Mouse (Mus musculus): ENCODE measurements at regions not wholly inside any gene's neighbourhood (a gene's known extent, or its start where the extent isn't known, plus 50 kb on each side); places are given as distances from the start of the nearest gene placed in this dataset.

- H3K27ac ChIP-seq (ENCODE audit: insufficient read depth, low read length) = no peak overlapping the region
- WGBS = 86% methylated on average over 7 of the region's 7 CpGs
- H3K27me3 ChIP-seq (ENCODE audit: control insufficient read depth, insufficient read depth, low read length) = no peaks in the 10 kb centered on the region
- H3K4me3 ChIP-seq (ENCODE audit: extremely low read depth, insufficient read depth, insufficient read length) = no peak overlapping the region
- H3K4me1 ChIP-seq (ENCODE audit: control insufficient read depth, insufficient read depth, insufficient read length) = no peaks in the 10 kb centered on the region
- DNase-seq (ENCODE audit: low read depth in 1 of 2, low spot score in 2 of 2) = no peak
- no peaks in the 10 kb centered on the region for H3K36me3 ChIP-seq (ENCODE audit: control insufficient read depth, insufficient read depth, low read length)
- TF ChIP-seq POLR2A (IDR thresholded peaks at IDR 0.05; ENCODE audit: low read depth, low read length) = no peak
- TF ChIP-seq CTCF (IDR thresholded peaks at IDR 0.05; ENCODE audit: extremely low read depth, insufficient read depth, insufficient read length, insufficient replicate concordance) = no peak
Measured at GRCm38 (mm10) chrX:10984894-10985293, 270.1 kb downstream of the Mid1ip1 start.

- no peaks in the 10 kb centered on the region for H3K4me1 ChIP-seq (ENCODE audit: control insufficient read depth, insufficient read depth, insufficient read length)
- WGBS = 69% methylated on average over 6 of the region's 6 CpGs
- no peaks in the 10 kb centered on the region for H3K27me3 ChIP-seq (ENCODE audit: control insufficient read depth, insufficient read depth, low read length)
- no peaks in the 10 kb centered on the region for H3K36me3 ChIP-seq (ENCODE audit: control insufficient read depth, insufficient read depth, low read length)
- DNase-seq (ENCODE audit: low read depth in 1 of 2, low spot score in 2 of 2) = no peak
- H3K27ac ChIP-seq (ENCODE audit: insufficient read depth, low read length) = no peak overlapping the region
- TF ChIP-seq CTCF (IDR thresholded peaks at IDR 0.05; ENCODE audit: extremely low read depth, insufficient read depth, insufficient read length, insufficient replicate concordance) (no peak), POLR2A (IDR thresholded peaks at IDR 0.05; ENCODE audit: low read depth, low read length) (no peak)
- H3K4me3 ChIP-seq (ENCODE audit: extremely low read depth, insufficient read depth, insufficient read length) = no peak overlapping the region
Measured at GRCm38 (mm10) chrX:10991871-10992210, 277.0 kb downstream of the Mid1ip1 start.

- Histone ChIP-seq H3K4me1 (ENCODE audit: control insufficient read depth, insufficient read depth, insufficient read length) (no peaks in the 10 kb centered on the region), H3K27ac (ENCODE audit: insufficient read depth, low read length) (no peak overlapping the region), H3K4me3 (ENCODE audit: extremely low read depth, insufficient read depth, insufficient read length) (no peak overlapping the region), H3K36me3 (ENCODE audit: control insufficient read depth, insufficient read depth, low read length) (no peaks in the 10 kb centered on the region), H3K27me3 (ENCODE audit: control insufficient read depth, insufficient read depth, low read length) (no peaks in the 10 kb centered on the region)
- TF ChIP-seq POLR2A (IDR thresholded peaks at IDR 0.05; ENCODE audit: low read depth, low read length) = no peak
- no peak for TF ChIP-seq CTCF (IDR thresholded peaks at IDR 0.05; ENCODE audit: extremely low read depth, insufficient read depth, insufficient read length, insufficient replicate concordance)
- DNase-seq (ENCODE audit: low read depth in 1 of 2, low spot score in 2 of 2) = no peak
- 65% methylated on average over 19 of the region's 19 CpGs for WGBS
Measured at GRCm38 (mm10) chrX:10992211-10993004, 277.6 kb downstream of the Mid1ip1 start.

GRCm38 (mm10) chrX:10993005-10993377, 278.2 kb downstream of the Mid1ip1 start:
- no peak overlapping the region for H3K27ac ChIP-seq (ENCODE audit: insufficient read depth, low read length)
- no peaks in the 10 kb centered on the region for H3K4me1 ChIP-seq (ENCODE audit: control insufficient read depth, insufficient read depth, insufficient read length)
- no peak for DNase-seq (ENCODE audit: low read depth in 1 of 2, low spot score in 2 of 2)
- 75% methylated on average over 6 of the region's 6 CpGs for WGBS
- no peaks in the 10 kb centered on the region for H3K36me3 ChIP-seq (ENCODE audit: control insufficient read depth, insufficient read depth, low read length)
- no peak overlapping the region for H3K4me3 ChIP-seq (ENCODE audit: extremely low read depth, insufficient read depth, insufficient read length)
- TF ChIP-seq POLR2A (IDR thresholded peaks at IDR 0.05; ENCODE audit: low read depth, low read length) (no peak), CTCF (IDR thresholded peaks at IDR 0.05; ENCODE audit: extremely low read depth, insufficient read depth, insufficient read length, insufficient replicate concordance) (no peak)
- no peaks in the 10 kb centered on the region for H3K27me3 ChIP-seq (ENCODE audit: control insufficient read depth, insufficient read depth, low read length)

- Histone ChIP-seq H3K27ac (ENCODE audit: insufficient read depth, low read length) (no peak overlapping the region), H3K4me3 (ENCODE audit: extremely low read depth, insufficient read depth, insufficient read length) (no peak overlapping the region), H3K4me1 (ENCODE audit: control insufficient read depth, insufficient read depth, insufficient read length) (no peaks in the 10 kb centered on the region), H3K36me3 (ENCODE audit: control insufficient read depth, insufficient read depth, low read length) (no peaks in the 10 kb centered on the region), H3K27me3 (ENCODE audit: control insufficient read depth, insufficient read depth, low read length) (no peaks in the 10 kb centered on the region)
- TF ChIP-seq POLR2A (IDR thresholded peaks at IDR 0.05; ENCODE audit: low read depth, low read length) (no peak), CTCF (IDR thresholded peaks at IDR 0.05; ENCODE audit: extremely low read depth, insufficient read depth, insufficient read length, insufficient replicate concordance) (no peak)
- DNase-seq (ENCODE audit: low read depth in 1 of 2, low spot score in 2 of 2) = no peak
Measured at GRCm38 (mm10) chrX:10994910-10995309, 280.1 kb downstream of the Mid1ip1 start.

- Histone ChIP-seq H3K4me1 (ENCODE audit: control insufficient read depth, insufficient read depth, insufficient read length) (no peaks in the 10 kb centered on the region), H3K27me3 (ENCODE audit: control insufficient read depth, insufficient read depth, low read length) (no peaks in the 10 kb centered on the region), H3K27ac (ENCODE audit: insufficient read depth, low read length) (no peak overlapping the region), H3K4me3 (ENCODE audit: extremely low read depth, insufficient read depth, insufficient read length) (no peak overlapping the region), H3K36me3 (ENCODE audit: control insufficient read depth, insufficient read depth, low read length) (no peaks in the 10 kb centered on the region)
- 81% methylated on average over 3 of the region's 3 CpGs for WGBS
- TF ChIP-seq CTCF (IDR thresholded peaks at IDR 0.05; ENCODE audit: extremely low read depth, insufficient read depth, insufficient read length, insufficient replicate concordance) (no peak), POLR2A (IDR thresholded peaks at IDR 0.05; ENCODE audit: low read depth, low read length) (no peak)
- DNase-seq (ENCODE audit: low read depth in 1 of 2, low spot score in 2 of 2) = no peak
Measured at GRCm38 (mm10) chrX:11001180-11001579, 286.4 kb downstream of the Mid1ip1 start.

- H3K36me3 ChIP-seq (ENCODE audit: control insufficient read depth, insufficient read depth, low read length) = no peaks in the 10 kb centered on the region
- no peak for TF ChIP-seq CTCF (IDR thresholded peaks at IDR 0.05; ENCODE audit: extremely low read depth, insufficient read depth, insufficient read length, insufficient replicate concordance)
- TF ChIP-seq POLR2A (IDR thresholded peaks at IDR 0.05; ENCODE audit: low read depth, low read length) = no peak
- no peaks in the 10 kb centered on the region for H3K4me1 ChIP-seq (ENCODE audit: control insufficient read depth, insufficient read depth, insufficient read length)
Measured at GRCm38 (mm10) chrX:11039278-11039677, 259.8 kb upstream of the H2al1a start.

More at GRCm38 (mm10) chrX:11039278-11039677, 259.8 kb upstream of the H2al1a start:
- no peak for DNase-seq (ENCODE audit: low read depth in 1 of 2, low spot score in 2 of 2)
- Histone ChIP-seq H3K27ac (ENCODE audit: insufficient read depth, low read length) (no peak overlapping the region), H3K27me3 (ENCODE audit: control insufficient read depth, insufficient read depth, low read length) (no peaks in the 10 kb centered on the region), H3K4me3 (ENCODE audit: extremely low read depth, insufficient read depth, insufficient read length) (no peak overlapping the region)

All from spleen, adult 2 months (tissue).